Mouse (Mus musculus) cerebellum, adult 2 months (tissue): ENCODE measurements around the gene Irf4. TPM values are rescaled to one million over a fixed set of nuclear protein-coding genes. Genes with fewer than 3 reads are reported as not detected.

ENCODE experiments used
- DNase-seq, 2 experiments: peaks; one replicate each; pipeline ENCODE4 v3.0.0; 2021
- H3K27ac ChIP-seq: fragments of 200-500 bp; 2 replicates; pipeline ENCODE4 v1.5.1; 2012; ENCODE audit warnings: low read length, control low read depth, inconsistent platforms; ENCODE audit not compliant: insufficient read depth
- H3K27me3 ChIP-seq: fragments of 200-500 bp; 2 replicates; pipeline ENCODE4 v1.6.1; 2012; ENCODE audit warnings: inconsistent platforms, mild to moderate bottlenecking, low read length, moderate library complexity; ENCODE audit not compliant: control insufficient read depth, insufficient read depth
- H3K4me1 ChIP-seq: fragments of 200-500 bp; 2 replicates; pipeline ENCODE4 v1.6.1; 2011; ENCODE audit warnings: low read length; ENCODE audit not compliant: control insufficient read depth, insufficient read depth
- H3K4me3 ChIP-seq: fragments of 200-500 bp; replicated peaks from 2 replicates; pipeline ENCODE3; 2011; ENCODE audit warnings: mild to moderate bottlenecking, low read depth, low read length, control low read depth; ENCODE audit not compliant: insufficient read depth
- CTCF ChIP-seq: fragments of 200-500 bp; IDR thresholded peaks from 2 replicates; pipeline ENCODE4 v1.5.1; 2011; ENCODE audit warnings: low read depth, mild to moderate bottlenecking, control low read depth, low read length, moderate library complexity, borderline replicate concordance; ENCODE audit not compliant: insufficient read depth
- POLR2A ChIP-seq: fragments of 200-500 bp; IDR thresholded peaks from 2 replicates; pipeline ENCODE4 v1.6.1; 2011; ENCODE audit warnings: low read length, control low read depth, borderline replicate concordance; ENCODE audit not compliant: insufficient read depth
- WGBS: fragments of 180-500 bp; shearing (Covaris S2); methylation state at CpG from one replicate; pipeline ENCODE4 v1.1.7; 2018; 5-methylcytosine and 5-hydroxymethylcytosine counted together
- polyA plus RNA-seq: library from polyadenylated mRNA; depleted of rRNA; stranded (reverse); fragments of >200 nt; gene quantifications from 2 replicates; pipeline ENCODE4 v1.2.3, GENCODE M21; 2012

The Irf4 gene
- polyA plus RNA-seq, 1 experiment, result 0.15 TPM

DNA sequence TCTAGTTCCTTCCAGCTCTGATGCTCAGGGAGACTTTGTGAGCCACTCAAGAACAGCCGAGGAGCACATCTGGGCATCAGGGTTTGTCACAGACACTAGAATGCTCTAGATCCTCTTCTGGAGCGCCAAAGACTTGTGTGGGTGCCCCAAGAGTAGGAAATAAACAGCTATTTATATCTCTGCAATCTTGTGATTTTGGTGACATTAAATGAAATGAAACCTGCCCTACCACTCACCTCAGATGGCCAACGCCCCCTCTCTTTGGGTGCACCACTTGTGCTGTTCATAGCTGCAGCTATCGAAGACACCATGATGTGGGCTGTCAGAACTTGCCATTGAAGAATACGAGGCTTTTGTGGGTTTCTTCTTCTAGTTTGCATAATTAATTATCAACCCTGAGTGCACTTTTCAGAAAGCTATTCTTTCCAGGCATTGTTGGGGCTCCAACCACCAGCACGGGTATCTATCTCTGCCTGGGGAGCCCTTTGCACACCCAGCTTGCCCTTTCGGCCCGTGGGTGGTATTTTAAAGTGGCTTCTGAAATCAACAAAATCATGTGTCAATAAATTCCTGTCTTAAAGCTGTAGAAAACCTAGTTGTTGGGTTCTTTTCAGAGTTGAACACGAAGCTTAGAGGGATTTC lies 7.1 kb downstream of the Irf4 start:
- no peaks in the 10 kb centered on the region; the same call in 1 of the 2 replicates for H3K27me3 ChIP-seq
- H3K27ac ChIP-seq, result no peak overlapping the region
- H3K4me1 ChIP-seq, result no peaks in the 10 kb centered on the region
- TF ChIP-seq CTCF, result no peak
- no peak for TF ChIP-seq POLR2A
- no peak for DNase-seq
- 72% methylated on average over 9 of the region's 9 CpGs for WGBS
- no peak overlapping the region for H3K4me3 ChIP-seq

- Histone ChIP-seq H3K4me3 (no peak overlapping the region), H3K27me3 (no peaks in the 10 kb centered on the region), H3K4me1 (no peaks in the 10 kb centered on the region), H3K27ac (no peak overlapping the region)
- DNase-seq, result no peak
- WGBS, result 66% methylated on average over 14 of the region's 14 CpGs
- no peak for TF ChIP-seq POLR2A
- no peak for TF ChIP-seq CTCF
Measured at GRCm38 (mm10) chr13:30757264-30757900, 8.4 kb downstream of the Irf4 start.

- H3K27ac ChIP-seq, result no peak overlapping the region
- no peaks in the 10 kb centered on the region for H3K4me1 ChIP-seq
- H3K27me3 ChIP-seq, result no peaks in the 10 kb centered on the region
- no peak for DNase-seq
- no peak overlapping the region for H3K4me3 ChIP-seq
- TF ChIP-seq CTCF, result no peak
- TF ChIP-seq POLR2A, result no peak
- 64% methylated on average over 11 of the region's 11 CpGs for WGBS
Measured at GRCm38 (mm10) chr13:30758789-30759381, 9.9 kb downstream of the Irf4 start.

- Histone ChIP-seq H3K27ac (no peak overlapping the region), H3K27me3 (no peaks in the 10 kb centered on the region), H3K4me3 (no peak overlapping the region), H3K4me1 (no peaks in the 10 kb centered on the region)
- DNase-seq, result no peak
- 70% methylated on average over 3 of the region's 3 CpGs for WGBS
- TF ChIP-seq POLR2A (no peak), CTCF (no peak)
Measured at GRCm38 (mm10) chr13:30760374-30761090, 11.5 kb downstream of the Irf4 start.

DNA sequence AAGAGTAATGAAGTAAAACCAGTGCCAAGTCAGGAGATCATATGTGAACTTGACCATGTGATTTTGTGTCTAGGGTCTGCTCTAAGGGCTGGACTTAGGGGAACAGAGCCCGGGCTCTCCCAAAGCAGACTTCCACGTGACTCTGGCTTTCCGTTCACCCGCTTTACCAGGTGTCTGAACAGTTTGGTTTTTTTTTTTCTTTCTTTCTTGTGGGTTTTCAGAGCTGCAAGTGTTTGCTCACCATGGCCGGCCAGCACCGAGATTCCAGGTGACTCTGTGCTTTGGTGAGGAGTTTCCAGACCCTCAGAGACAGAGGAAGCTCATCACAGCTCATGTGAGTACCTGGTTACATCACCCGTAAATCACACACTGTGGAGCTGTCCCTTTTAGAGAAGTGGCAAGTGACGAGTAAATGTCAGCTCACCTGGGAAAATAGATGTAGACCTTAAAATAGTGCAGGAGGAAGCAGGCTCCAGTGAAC lies 12.2 kb downstream of the Irf4 start:
- no peak for DNase-seq
- WGBS, result 93% methylated on average over 8 of the region's 8 CpGs
- Histone ChIP-seq H3K27ac (no peak overlapping the region), H3K27me3 (no peaks in the 10 kb centered on the region), H3K4me1 (no peaks in the 10 kb centered on the region), H3K4me3 (no peak overlapping the region)
- TF ChIP-seq POLR2A (no peak), CTCF (no peak)

GRCm38 (mm10) chr13:30762224-30762623 lies 13.2 kb downstream of the Irf4 start:
- no peak overlapping the region for H3K27ac ChIP-seq
- DNase-seq, result no peak
- 88% methylated on average over 4 of the region's 4 CpGs for WGBS
- no peaks in the 10 kb centered on the region for H3K27me3 ChIP-seq
- no peaks in the 10 kb centered on the region for H3K4me1 ChIP-seq
- TF ChIP-seq CTCF (no peak), POLR2A (no peak)
- no peak overlapping the region for H3K4me3 ChIP-seq

DNA sequence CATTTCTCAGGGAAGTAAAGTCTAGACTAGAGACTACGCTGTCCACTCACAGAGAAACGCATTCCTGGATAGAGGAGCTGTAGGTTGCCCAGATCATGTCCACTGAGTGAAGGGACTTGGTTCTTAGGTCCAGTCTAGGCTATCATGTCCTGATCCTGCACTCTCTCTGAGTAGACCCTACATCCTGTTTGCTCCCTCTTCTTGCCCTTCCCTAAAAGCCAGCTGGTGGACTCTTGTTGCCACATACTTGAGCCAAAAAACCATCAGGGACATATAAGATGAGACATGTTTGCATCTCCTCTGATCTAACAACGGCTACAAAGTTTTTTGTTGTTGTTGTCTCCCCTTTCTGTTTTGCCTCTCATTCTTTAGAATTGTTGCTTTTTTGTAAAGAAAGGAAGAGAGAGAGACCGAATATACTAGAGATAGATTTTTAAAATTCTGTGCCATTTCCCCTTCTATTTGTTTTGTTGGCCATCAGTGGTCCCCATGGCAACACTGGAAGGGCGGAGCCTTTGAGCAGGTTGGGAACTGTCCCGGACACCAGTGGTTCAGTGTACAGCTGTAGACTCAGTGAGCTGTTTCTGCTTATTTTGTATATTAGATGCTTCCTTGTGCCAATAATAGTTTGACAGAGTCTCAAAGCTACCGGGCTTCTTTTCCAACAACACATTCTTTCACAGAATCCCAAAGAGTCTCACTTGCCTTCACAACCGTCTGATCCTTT lies 15.2 kb downstream of the Irf4 start:
- no peak for DNase-seq
- H3K4me1 ChIP-seq, result no peaks in the 10 kb centered on the region
- H3K27ac ChIP-seq, result no peak overlapping the region
- TF ChIP-seq CTCF, result no peak
- TF ChIP-seq POLR2A, result no peak
- no peaks in the 10 kb centered on the region for H3K27me3 ChIP-seq
- 68% methylated on average over 8 of the region's 8 CpGs for WGBS
- no peak overlapping the region for H3K4me3 ChIP-seq
